Mouse (Mus musculus): Measurements from ENCODE around the gene Bpifa1. TPM values are rescaled to one million over a fixed set of nuclear protein-coding genes. Genes with fewer than 3 reads are reported as not detected.

Bpifa1 gene
- 0.25 TPM in 1 of 2 replicates, not detected in the other for polyA plus RNA-seq (2012; rRNA removed)

DNA sequence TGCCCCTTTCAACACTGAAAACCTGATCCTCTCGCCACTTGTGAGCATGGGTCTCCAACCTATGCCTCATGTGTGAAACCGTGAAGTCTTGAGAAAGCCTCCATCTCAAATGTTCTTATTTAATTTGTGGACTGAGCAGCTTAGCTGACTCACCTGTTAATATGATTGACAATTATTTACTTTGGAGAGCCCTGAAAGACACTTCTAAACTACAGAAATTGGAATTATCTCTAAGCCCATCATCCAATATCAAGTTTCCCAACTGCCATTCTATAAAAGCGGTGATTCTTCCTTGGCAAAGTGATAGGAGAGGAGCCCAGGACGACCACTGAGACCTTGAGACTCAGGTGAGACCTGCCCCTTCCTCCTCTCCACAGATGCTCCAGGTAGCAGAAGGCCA lies at the start of gene Bpifa1:
Bpifa1 (plus strand) TSS at position 301 of the 400 bp plus-strand sequence.

DNA sequence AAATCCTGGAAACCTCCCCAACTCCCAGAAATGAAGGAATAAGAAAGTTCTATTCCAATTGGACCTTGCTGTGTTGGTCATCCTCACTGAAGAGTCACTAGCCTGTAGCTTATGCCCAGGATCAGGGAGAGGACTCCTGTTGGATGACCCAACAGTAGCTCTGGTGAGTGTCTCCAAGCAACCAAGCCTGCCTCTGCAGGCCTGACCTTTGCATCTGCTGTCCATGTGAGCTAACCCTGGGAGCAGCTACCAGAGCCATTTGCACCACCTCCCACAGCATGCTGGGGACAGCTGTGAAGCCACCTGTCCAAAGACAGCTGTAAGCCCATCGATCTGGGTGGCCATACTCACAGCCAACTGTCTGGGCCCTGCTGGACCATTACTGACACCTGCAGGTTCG lies 12.6 kb upstream of the Bpifa1 start, which contains the start of gene Bpifa3:
Bpifa3 (plus strand) TSS at position 217 of the 400 bp plus-strand sequence.

DNA sequence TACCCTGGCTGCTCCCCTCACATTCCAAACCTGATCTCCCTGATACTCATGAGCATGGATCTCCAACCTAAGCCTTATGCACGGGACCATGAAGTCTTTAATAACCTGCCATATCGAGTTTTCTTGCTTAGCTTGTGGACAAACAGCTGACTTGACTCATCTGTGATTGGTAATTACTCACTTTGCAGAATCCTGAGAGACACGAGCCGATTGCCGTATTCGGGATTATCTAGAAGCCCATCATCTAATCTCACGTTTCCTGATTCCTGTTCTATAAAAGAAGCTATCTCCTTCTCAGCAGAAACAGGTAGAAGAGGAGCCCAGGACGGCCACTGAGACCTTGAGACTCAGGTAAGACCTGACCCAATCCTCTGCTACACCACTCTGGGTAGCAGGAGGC lies 19.6 kb downstream of the Bpifa1 start, which contains the start of gene Bpifa5:
Bpifa5 (plus strand) TSS at position 301 of the 400 bp plus-strand sequence.

DNA sequence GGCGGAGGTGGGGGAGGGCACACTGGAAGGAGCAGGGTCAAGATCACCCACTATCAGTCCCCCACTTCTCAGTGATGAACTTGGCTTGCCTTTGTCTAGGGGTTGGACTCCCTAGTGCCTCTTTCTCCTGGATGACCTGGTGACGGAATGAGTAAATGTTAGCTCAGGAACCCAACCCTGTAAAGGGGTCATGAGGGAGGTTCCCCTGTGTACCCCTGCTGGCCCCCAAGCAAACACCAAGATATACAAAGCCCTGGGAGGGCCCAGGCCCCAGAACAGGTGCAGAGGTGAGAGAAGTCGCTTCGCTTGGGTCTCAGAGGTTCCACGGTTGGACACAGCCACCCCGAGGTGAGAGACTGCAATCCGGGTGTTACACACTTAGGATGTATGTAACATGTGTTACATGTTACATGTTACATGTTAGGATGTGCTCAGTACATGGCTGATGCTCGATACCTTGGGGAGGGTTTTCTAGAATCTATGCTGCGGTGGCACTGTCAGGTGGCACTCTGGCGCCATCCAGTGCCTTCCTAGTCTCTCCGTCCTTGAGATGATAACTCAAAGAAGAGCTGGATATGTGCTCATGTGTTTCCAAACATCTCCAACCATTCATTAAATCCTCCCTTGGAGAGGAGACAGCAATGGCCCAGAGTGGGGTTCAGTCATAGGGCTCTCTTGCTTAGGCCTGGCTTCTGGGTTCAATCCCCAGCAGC lies 48.0 kb downstream of the Bpifa1 start, which contains the start of gene Bpifb1:
Bpifb1 (plus strand) TSS at position 273 of the 713 bp plus-strand sequence.

Other genes starting within 250 kb of the Bpifa1 start
- gene Bpifb6, start 242.5 kb upstream of the Bpifa1 start, polyA plus RNA-seq (2012; rRNA removed) = not detected in 2 replicates
- gene Bpifb3, start 224.7 kb upstream of the Bpifa1 start, polyA plus RNA-seq (2012; rRNA removed) = 0.06 TPM in 1 of 2 replicates, not detected in the other
- gene Bpifb4, start 204.7 kb upstream of the Bpifa1 start, polyA plus RNA-seq (2012; rRNA removed) = not detected in 2 replicates
- not detected in 2 replicates for gene Bpifa6, start 167.9 kb upstream of the Bpifa1 start, polyA plus RNA-seq (2012; rRNA removed)
- gene Bpifa2, start 134.6 kb upstream of the Bpifa1 start, polyA plus RNA-seq (2012; rRNA removed) = not detected in 2 replicates
- gene Bpifa3, start 12.5 kb upstream of the Bpifa1 start, polyA plus RNA-seq (2012; rRNA removed) = not detected in 2 replicates
- gene Bpifa5, start 19.7 kb downstream of the Bpifa1 start, polyA plus RNA-seq (2012; rRNA removed) = not detected in 2 replicates
- gene Bpifb1, start 47.9 kb downstream of the Bpifa1 start, polyA plus RNA-seq (2012; rRNA removed) = not detected in 2 replicates
- 0.13 TPM in 1 of 2 replicates, not detected in the other for gene Bpifb5, start 80.9 kb downstream of the Bpifa1 start, polyA plus RNA-seq (2012; rRNA removed)
- not detected in 2 replicates for gene Bpifb9a, start 115.0 kb downstream of the Bpifa1 start, polyA plus RNA-seq (2012; rRNA removed)
- gene Bpifb9b, start 164.3 kb downstream of the Bpifa1 start, polyA plus RNA-seq (2012; rRNA removed) = not detected in 2 replicates
- gene Cdk5rap1, start 230.1 kb downstream of the Bpifa1 start, polyA plus RNA-seq (2012; rRNA removed) = 7.0 and 7.4 TPM in 2 replicates

Data from colon, adult 2 months (tissue).